Mouse (Mus musculus): Measurements from ENCODE around the gene Glp1r.

DNA sequence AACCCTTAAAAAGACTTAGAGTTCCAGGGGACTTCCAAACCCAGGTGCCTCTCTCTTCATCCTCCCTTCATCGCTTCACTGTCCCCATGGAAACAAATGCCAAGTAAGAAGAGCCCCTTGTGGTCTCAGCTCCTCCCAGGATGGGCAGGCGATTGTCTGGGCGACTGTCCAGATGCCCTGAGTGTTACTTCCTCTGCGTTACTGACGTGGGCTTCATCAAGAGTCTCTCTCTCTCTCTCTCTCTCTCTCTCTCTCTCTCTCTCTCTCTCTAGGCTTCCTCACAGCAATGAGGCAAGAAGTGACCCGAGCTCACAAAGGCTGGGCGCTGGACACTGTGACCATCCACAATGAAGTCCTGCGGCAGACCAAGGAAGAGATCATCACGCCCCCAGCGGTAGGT lies 30.6 kb upstream of the Glp1r start:
- no peak for TF ChIP-seq CTCF (conservative IDR thresholded peaks at IDR 0.05; ENCODE audit: insufficient read depth, insufficient read length, low read depth, low read length)
- TF ChIP-seq POLR2A (IDR thresholded peaks at IDR 0.05; ENCODE audit: low read depth, low read length) = no peak

Data from kidney, adult 2 months (tissue).